Mouse (Mus musculus): ENCODE measurements around the gene 2610528A11Rik.
A peak's percentile ranks its signal among the peaks of the same experiment; 100 is the strongest.

The 2610528A11Rik gene

DNA sequence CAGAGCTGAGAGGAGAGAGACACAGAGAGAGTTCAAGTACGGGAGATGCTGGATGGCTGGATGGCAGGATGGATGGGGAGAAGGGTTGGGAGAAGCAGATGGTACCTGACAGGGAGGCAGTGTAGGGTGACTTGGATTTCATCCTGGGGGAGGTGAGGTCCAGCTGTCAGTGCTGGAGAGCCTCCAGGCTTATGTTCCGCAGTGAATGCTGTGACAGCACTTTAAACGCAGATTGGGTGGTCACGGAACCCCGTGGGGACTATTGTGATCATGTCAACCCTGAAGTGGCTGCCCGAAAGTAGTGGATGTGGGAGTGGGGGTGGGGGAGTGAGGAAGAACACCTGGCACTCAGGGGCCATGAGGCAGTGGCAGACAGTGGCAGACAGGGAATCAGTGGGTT lies 19.4 kb downstream of the 2610528A11Rik start:
- DNase-seq (ENCODE audit: low read depth, low spot score), result no peak

DNA sequence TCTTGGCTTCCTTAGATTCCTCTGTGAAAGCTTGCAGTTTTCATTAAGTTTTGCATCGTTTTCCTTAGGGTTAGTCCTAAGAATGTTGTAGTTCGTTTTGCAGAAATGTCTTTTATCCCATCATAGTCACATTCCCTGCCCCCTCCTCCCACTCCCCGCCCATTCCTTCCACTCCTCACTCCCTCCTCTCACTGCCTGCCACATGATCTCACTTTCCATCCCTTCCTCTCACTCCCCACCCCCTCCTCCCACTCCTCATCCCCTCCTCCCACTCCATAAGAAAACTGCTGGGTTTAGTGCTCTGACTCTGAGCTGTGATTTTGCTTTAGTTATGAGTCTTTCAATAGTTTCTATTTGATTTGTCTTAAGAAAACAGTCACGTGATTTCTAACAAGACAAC lies 30.1 kb downstream of the 2610528A11Rik start:
- no peak for DNase-seq (ENCODE audit: low read depth, low spot score)

DNA sequence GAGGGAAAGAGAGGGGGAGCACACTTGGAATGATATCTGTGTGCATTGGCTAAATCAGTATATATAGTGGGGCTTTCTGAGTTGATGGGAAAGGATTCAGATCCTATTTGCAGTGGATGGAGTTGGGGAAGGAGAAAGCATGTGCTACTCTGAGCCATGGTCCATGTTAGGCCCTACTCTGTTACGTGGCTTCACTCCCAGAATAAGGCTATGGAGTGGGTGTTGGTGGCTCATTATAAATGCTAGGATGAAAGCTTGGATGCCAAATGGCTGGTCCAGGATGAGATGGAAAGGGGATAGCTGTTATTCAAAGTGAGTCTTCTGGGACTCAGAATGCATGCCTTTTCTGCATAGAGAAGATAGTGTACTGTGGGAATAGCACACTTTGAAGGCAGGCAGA lies 33.1 kb downstream of the 2610528A11Rik start:
- DNase-seq (ENCODE audit: low read depth, low spot score), result no peak

DNA sequence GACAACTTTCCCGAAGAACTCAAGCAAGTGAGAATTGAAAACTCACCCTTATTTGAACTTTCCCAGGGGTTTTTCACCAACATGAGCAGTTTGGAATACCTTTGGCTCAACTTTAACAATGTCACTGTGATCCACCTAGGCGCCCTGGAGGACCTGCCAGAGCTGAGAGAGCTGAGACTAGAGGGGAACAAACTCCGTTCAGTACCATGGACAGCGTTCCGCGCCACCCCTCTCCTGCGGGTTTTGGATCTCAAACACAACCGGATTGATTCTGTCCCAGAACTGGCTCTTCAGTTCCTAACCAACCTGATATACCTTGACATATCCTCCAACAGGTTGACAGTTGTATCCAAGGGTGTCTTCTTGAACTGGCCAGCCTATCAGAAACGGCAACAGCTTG lies 45.3 kb downstream of the 2610528A11Rik start:
- peak; percentile 34 for DNase-seq (ENCODE audit: low read depth, low spot score)

DNA sequence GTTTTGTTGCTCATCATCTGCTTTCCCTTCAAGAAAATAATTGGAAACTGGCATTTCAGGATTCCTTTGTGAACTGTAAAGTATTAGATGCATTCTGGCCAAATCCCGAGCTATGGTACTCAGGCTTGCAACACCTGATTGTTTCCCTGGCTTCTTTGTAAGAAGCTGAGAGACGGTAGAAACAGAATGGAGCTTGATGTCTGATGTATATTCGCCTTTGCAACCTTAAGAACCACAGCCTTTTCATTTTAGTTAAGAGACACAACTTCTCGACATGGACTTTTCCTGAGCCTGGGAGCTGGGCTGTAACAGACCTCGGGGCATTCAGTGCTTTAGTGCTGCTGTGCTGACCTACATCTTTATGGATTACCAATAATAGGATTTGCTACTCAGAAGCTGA lies 46.2 kb downstream of the 2610528A11Rik start, which contains the start of gene Lrit2:
Gene Lrit2, plus strand, starts transcription at position 301 of the 400 bp plus-strand sequence.
- no peak for DNase-seq (ENCODE audit: low read depth, low spot score)

DNA sequence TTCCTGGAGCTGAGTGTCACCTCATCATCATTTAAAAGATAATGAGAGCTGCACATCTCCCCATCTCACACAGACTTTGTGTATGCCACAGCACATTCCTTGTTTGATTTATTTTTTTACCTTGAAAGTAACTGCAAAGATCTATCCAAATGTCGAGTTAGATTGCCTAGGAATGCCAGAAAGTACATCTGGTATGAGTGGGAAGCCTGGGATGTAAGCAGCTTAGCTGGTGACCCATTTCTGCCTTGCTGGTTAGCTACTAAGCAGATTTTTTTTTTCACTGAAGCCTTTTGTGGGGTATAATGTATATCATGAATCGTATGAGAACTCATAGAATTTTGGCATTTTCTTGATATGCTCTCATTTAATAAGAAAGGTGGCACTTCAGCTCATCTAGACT lies 47.2 kb downstream of the 2610528A11Rik start:
- DNase-seq (ENCODE audit: low read depth, low spot score), result no peak

DNA sequence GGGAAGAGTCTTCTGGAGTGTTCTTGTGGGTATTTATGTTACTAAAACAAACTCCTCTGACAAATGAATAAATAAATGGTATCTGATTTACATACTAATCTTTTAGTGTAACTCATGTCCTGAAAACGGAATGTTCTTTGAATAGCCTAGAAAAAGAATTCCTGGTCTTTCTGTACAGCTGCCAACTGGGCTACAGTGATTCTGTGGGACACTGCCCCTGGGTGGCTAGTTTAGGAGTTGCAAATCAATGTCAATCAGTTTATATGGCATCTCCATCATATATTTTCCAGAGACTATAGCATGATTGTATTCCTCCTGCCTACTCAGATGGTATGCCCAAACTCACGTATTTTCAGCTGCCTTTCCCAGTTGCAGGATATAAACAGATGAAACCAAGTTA lies 49.0 kb downstream of the 2610528A11Rik start:
- DNase-seq (ENCODE audit: low read depth, low spot score), result no peak

Measured in WW6 (cell line).